Mouse (Mus musculus): ENCODE measurements around the gene Got1. TPM values are rescaled to one million over a fixed set of nuclear protein-coding genes. Genes with fewer than 3 reads are reported as not detected.

Gene Got1
- total and polyA plus RNA-seq, 2 experiments from 2014 or later, result 344 to 394 TPM

DNA sequence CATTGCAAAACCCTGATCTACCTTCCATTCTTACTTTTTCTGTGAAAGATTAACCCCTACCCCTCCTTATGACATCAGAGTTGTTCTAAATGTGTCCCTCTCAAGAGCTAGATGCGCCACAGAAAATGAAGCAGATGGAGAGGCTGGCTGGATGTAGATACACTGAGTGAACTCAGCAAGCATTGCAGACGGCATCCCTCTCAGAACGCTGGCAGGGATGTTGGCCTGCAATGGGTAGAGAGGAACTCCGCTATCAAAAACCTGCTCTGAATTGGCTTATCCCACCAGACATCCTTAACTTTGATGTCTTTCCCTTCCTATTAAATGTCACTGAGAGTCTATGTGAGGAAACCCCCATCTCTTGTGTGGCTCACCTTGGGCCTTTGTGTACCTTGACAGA is 37.4 kb upstream of the Got1 start:
- DNase-seq (ENCODE audit: low spot score) (no peak), ATAC-seq (ENCODE audit: insufficient read depth, low read depth) (no peak)
- Histone ChIP-seq H3K9me3 (replicated peaks; ENCODE audit: control insufficient read depth, low read length) (no peaks in the 10 kb centered on the region), H3K9ac (replicated peaks; ENCODE audit: low read depth, low read length) (no peak overlapping the region), H3K27ac (ENCODE audit: low read depth) (no peak overlapping the region), H3K4me1 (ENCODE audit: control insufficient read depth, insufficient read depth) (no peaks in the 10 kb centered on the region), H3K4me3 (ENCODE audit: low read depth, low read length) (no peak overlapping the region), H3K36me3 (replicated peaks; ENCODE audit: control insufficient read depth, insufficient read depth, low read length) (no peaks in the 10 kb centered on the region), H3K27me3 (ENCODE audit: control insufficient read depth, insufficient read depth, low read length) (0 out of 2 replicates have a peak, but pooled peaks cover 8% of the 10 kb centered on the region), H3K4me2 (ENCODE audit: low read depth, low read length) (no peak overlapping the region)
- WGBS, result 70% methylated on average over 4 of the region's 4 CpGs
- TF ChIP-seq EP300 (IDR thresholded peaks at IDR 0.05; ENCODE audit: low read depth) (no peak), CTCF (IDR thresholded peaks at IDR 0.05; ENCODE audit: low read depth) (no peak)

DNA sequence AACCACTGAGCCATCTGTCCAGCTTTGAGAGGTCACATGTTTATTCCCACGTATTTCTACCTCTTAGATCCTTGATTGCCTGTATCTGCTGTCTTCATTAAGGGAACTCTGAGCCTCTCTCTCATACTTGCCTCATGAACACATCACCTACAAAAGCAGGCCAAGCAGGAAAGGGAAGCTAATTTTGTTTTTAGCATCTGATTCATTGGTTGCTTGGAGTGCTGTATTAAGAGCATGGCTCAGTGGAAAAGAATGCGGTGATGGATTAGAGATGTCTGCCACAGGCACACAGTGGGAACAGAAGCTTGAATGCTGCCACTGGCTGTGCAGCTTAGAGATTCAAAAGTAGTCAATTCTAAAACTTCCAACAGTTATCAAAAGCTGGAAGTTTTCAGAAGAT is 35.8 kb upstream of the Got1 start:
- Histone ChIP-seq H3K4me1 (ENCODE audit: control insufficient read depth, insufficient read depth) (no peaks in the 10 kb centered on the region), H3K9ac (replicated peaks; ENCODE audit: low read depth, low read length) (no peak overlapping the region), H3K9me3 (replicated peaks; ENCODE audit: control insufficient read depth, low read length) (no peaks in the 10 kb centered on the region), H3K27ac (ENCODE audit: low read depth) (no peak overlapping the region), H3K4me2 (ENCODE audit: low read depth, low read length) (no peak overlapping the region), H3K27me3 (ENCODE audit: control insufficient read depth, insufficient read depth, low read length) (no peaks in the 10 kb centered on the region), H3K4me3 (ENCODE audit: low read depth, low read length) (no peak overlapping the region), H3K36me3 (replicated peaks; ENCODE audit: control insufficient read depth, insufficient read depth, low read length) (no peaks in the 10 kb centered on the region)
- TF ChIP-seq CTCF (IDR thresholded peaks at IDR 0.05; ENCODE audit: low read depth) (no peak), EP300 (IDR thresholded peaks at IDR 0.05; ENCODE audit: low read depth) (no peak)
- 58% methylated on average over 2 of the region's 2 CpGs for WGBS
- ATAC-seq (ENCODE audit: insufficient read depth, low read depth) (no peak; the same call in 1 of the 2 replicates), DNase-seq (ENCODE audit: low spot score) (no peak)

DNA sequence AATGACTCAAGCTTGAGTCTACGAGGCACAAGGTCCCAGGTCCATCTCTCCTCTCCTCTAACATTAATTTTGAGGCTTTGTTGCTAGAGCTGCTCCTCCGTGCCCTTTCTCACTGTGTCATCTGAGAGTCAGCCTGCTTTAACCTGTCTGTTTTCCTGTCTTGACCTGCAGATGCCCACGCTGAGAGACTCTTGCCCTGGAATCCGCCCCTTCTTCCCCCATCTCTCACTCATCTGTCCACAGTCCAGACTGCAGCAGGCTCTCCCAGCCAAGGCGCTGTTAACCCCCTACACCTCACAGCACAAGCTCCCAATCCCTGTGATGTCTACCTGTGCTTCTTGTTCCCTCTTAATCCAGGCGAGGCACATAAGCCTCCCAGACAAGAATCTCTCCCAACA is 27.1 kb upstream of the Got1 start:
- no peak overlapping the region for H3K9ac ChIP-seq (replicated peaks; ENCODE audit: low read depth, low read length)
- no peak overlapping the region for H3K4me3 ChIP-seq (ENCODE audit: low read depth, low read length)
- 62% methylated on average over 6 of the region's 6 CpGs for WGBS
- no peak overlapping the region for H3K27ac ChIP-seq (ENCODE audit: low read depth)
- no peaks in the 10 kb centered on the region for H3K9me3 ChIP-seq (replicated peaks; ENCODE audit: control insufficient read depth, low read length)
- no peak for ATAC-seq (ENCODE audit: insufficient read depth, low read depth)
- peaks cover 13% of the 10 kb centered on the region for H3K27me3 ChIP-seq (ENCODE audit: control insufficient read depth, insufficient read depth, low read length)
- no peak for TF ChIP-seq CTCF (IDR thresholded peaks at IDR 0.05; ENCODE audit: low read depth)
- TF ChIP-seq EP300 (IDR thresholded peaks at IDR 0.05; ENCODE audit: low read depth), result no peak
- H3K4me2 ChIP-seq (ENCODE audit: low read depth, low read length), result no peak overlapping the region
- H3K4me1 ChIP-seq (ENCODE audit: control insufficient read depth, insufficient read depth), result no peaks in the 10 kb centered on the region
- H3K36me3 ChIP-seq (replicated peaks; ENCODE audit: control insufficient read depth, insufficient read depth, low read length), result no peaks in the 10 kb centered on the region
- DNase-seq (ENCODE audit: low spot score), result no peak

DNA sequence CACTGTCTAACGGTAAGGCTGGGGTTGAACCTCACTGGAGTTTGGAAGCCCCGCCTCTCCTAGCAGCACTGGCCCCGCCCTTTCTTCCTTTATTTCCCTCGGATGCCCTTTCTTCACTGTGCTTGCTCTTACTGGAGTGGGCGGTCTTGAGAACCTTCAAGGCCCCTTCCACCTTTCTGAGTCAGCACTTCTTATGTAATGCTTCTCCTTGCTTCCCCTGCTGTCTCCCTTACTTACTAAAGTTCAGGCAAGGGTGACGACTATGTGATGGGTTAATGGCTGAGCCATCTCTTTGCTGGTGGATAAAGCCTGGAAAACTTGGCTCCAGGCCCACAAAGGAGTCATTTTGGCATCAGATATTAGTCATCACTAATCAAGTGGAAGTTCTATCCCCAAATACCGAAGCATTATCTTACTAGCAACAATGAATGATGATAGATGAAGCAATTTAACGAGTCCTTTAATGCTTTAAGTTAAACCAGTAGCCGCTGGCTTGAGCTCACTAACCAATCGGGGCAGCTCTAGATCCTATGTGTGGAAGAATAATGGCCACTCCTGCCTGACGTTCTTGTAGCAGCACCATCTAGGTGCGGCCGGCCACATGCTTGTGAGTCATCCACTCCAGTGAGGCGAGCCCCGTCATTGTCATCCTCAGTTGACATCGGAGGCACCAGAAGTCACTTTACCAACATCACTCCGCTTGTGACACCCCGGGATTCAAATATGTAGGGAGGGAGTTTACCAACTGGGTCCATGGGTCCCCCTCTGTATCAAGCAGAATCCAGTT is 26.5 kb upstream of the Got1 start:
- Histone ChIP-seq H3K4me3 (ENCODE audit: low read depth, low read length) (no peak overlapping the region), H3K9me3 (replicated peaks; ENCODE audit: control insufficient read depth, low read length) (no peaks in the 10 kb centered on the region), H3K27me3 (ENCODE audit: control insufficient read depth, insufficient read depth, low read length) (peaks cover 17% of the 10 kb centered on the region), H3K36me3 (replicated peaks; ENCODE audit: control insufficient read depth, insufficient read depth, low read length) (no peaks in the 10 kb centered on the region), H3K9ac (replicated peaks; ENCODE audit: low read depth, low read length) (no peak overlapping the region), H3K27ac (ENCODE audit: low read depth) (no peak overlapping the region), H3K4me2 (ENCODE audit: low read depth, low read length) (no peak overlapping the region), H3K4me1 (ENCODE audit: control insufficient read depth, insufficient read depth) (no peaks in the 10 kb centered on the region)
- 74% methylated on average over 18 of the region's 18 CpGs for WGBS
- ATAC-seq (ENCODE audit: insufficient read depth, low read depth) (no peak), DNase-seq (ENCODE audit: low spot score) (no peak)
- TF ChIP-seq EP300 (IDR thresholded peaks at IDR 0.05; ENCODE audit: low read depth), result no peak
- no peak for TF ChIP-seq CTCF (IDR thresholded peaks at IDR 0.05; ENCODE audit: low read depth)

DNA sequence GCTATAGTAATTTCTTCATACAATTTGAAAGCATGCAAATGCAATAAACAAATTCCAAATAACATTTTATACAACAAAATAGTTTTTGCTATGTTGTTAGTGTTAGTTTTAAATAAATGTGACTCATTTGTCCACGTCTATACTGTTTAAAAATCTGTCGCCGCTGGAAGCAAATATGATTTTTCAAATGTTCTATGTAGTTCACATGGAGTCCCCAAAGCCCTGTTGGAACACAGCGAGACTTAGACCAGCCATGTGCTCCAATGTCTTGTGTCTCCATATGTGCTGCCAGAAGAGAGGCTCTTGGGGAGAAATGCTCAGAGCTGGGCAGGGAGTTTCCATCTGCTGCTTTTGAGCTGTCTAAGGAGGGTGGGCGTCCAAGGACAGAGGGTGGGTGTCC is 23.7 kb upstream of the Got1 start:
- TF ChIP-seq CTCF (IDR thresholded peaks at IDR 0.05; ENCODE audit: low read depth) (no peak), EP300 (IDR thresholded peaks at IDR 0.05; ENCODE audit: low read depth) (no peak)
- ATAC-seq (ENCODE audit: insufficient read depth, low read depth) (no peak), DNase-seq (ENCODE audit: low spot score) (no peak)
- 83% methylated on average over 5 of the region's 5 CpGs for WGBS
- Histone ChIP-seq H3K27me3 (ENCODE audit: control insufficient read depth, insufficient read depth, low read length) (peaks cover 19% of the 10 kb centered on the region), H3K4me2 (ENCODE audit: low read depth, low read length) (no peak overlapping the region), H3K4me3 (ENCODE audit: low read depth, low read length) (no peak overlapping the region), H3K4me1 (ENCODE audit: control insufficient read depth, insufficient read depth) (no peaks in the 10 kb centered on the region), H3K9ac (replicated peaks; ENCODE audit: low read depth, low read length) (no peak overlapping the region), H3K36me3 (replicated peaks; ENCODE audit: control insufficient read depth, insufficient read depth, low read length) (no peaks in the 10 kb centered on the region), H3K9me3 (replicated peaks; ENCODE audit: control insufficient read depth, low read length) (no peaks in the 10 kb centered on the region), H3K27ac (ENCODE audit: low read depth) (no peak overlapping the region)

Measured in heart, postnatal 0 days (tissue).